Mouse (Mus musculus) CH12.LX (cell line): ENCODE measurements around the gene Rora.

Experiments used
- CHD2 ChIP-seq: IDR thresholded peaks from 2 replicates; pipeline ENCODE4 v1.6.1; 2011; ENCODE audit warnings: low read length, improper control_type of control experiment
- CTCF ChIP-seq, 2 experiments: IDR thresholded peaks in 1 of 2; conservative IDR thresholded peaks in 1 of 2; 2 replicates each; pipeline ENCODE4 v1.5.1; 2011 to 2012; ENCODE audit warnings: low read depth in 2 of 2, low read length in 2 of 2, improper control_type of control experiment in 1 of 2, inconsistent platforms in 1 of 2, mild to moderate bottlenecking in 1 of 2, moderate library complexity in 1 of 2
- ETS1 ChIP-seq: conservative IDR thresholded peaks from 2 replicates; pipeline ENCODE4 v1.6.1; 2012; ENCODE audit warnings: low read depth, mild to moderate bottlenecking, inconsistent platforms, low read length, improper control_type of control experiment, moderate library complexity
- HCFC1 ChIP-seq: IDR thresholded peaks from 2 replicates; pipeline ENCODE4 v1.6.1; 2012; ENCODE audit warnings: low read depth, mild to moderate bottlenecking, inconsistent platforms, low read length, improper control_type of control experiment
- KAT2A ChIP-seq: IDR thresholded peaks from 2 replicates; pipeline ENCODE4 v1.6.1; 2012; ENCODE audit warnings: low read length, improper control_type of control experiment, inconsistent platforms; ENCODE audit not compliant: insufficient replicate concordance
- MAFK ChIP-seq: IDR thresholded peaks from 2 replicates; pipeline ENCODE4 v1.6.1; 2011; ENCODE audit warnings: low read length, improper control_type of control experiment; ENCODE audit not compliant: insufficient replicate concordance
- MYC ChIP-seq: IDR thresholded peaks from 2 replicates; pipeline ENCODE4 v1.6.1; 2011; ENCODE audit warnings: low read depth, mild to moderate bottlenecking, improper control_type of control experiment, low read length
- NRF1 ChIP-seq: IDR thresholded peaks from 2 replicates; pipeline ENCODE4 v1.6.1; 2014; ENCODE audit warnings: low read depth, mild to moderate bottlenecking, inconsistent platforms, low read length, improper control_type of control experiment, moderate library complexity
- POLR2A ChIP-seq: IDR thresholded peaks from 2 replicates; pipeline ENCODE4 v1.6.1; 2011; ENCODE audit warnings: low read depth, mild to moderate bottlenecking, improper control_type of control experiment, low read length
- POLR2AphosphoS2 ChIP-seq: IDR thresholded peaks from 2 replicates; pipeline ENCODE4 v1.6.1; 2011; ENCODE audit warnings: low read depth, low read length, improper control_type of control experiment

DNA sequence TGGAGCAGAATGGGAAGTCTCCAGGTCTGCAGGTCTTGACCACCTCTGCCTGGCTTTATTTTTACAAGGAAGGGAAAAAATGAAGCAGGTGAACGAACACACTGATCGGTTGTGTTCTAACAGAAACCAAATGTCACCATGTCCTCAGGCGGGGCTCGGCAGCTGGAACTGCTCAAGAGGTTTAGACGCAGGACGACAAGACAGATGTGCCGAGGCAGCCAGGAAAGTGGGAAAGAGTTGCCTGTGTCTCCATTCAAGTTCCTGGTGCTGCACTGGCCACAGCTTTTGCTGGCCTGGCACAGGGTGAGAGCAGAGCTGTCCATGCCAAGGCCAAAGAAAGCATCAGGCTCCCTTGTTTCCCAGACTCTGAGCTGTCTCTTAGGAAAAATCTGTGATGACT is 480.1 kb downstream of the Rora start:
- TF ChIP-seq KAT2A (no peak), ETS1 (no peak), HCFC1 (no peak), NRF1 (no peak), MAFK (no peak), CHD2 (no peak), POLR2A (no peak), POLR2AphosphoS2 (no peak), MYC (no peak), CTCF (conservative IDR thresholded peaks at IDR 0.05 in 1 of 2, IDR thresholded peaks at IDR 0.05 in 1 of 2; ENCODE audit: low read depth in 2 of 2, low read length in 2 of 2) (no peak)
